Mouse (Mus musculus) brain, embryonic 14.5 days (tissue): ENCODE data around the gene Hoxd10.

Experiments
- CTCF ChIP-seq: fragments of 200-500 bp; IDR thresholded peaks from 2 replicates; pipeline ENCODE4 v1.5.1; 2012; ENCODE audit warnings: inconsistent platforms, mild to moderate bottlenecking, moderate library complexity, borderline replicate concordance; ENCODE audit not compliant: insufficient read depth, insufficient read length; ENCODE audit errors: extremely low read depth
- POLR2A ChIP-seq: fragments of 200-500 bp; IDR thresholded peaks from 2 replicates; pipeline ENCODE4 v1.6.1; 2012; ENCODE audit warnings: mild to moderate bottlenecking, inconsistent platforms, borderline replicate concordance; ENCODE audit not compliant: poor library complexity, insufficient read depth, insufficient read length, severe bottlenecking; ENCODE audit errors: extremely low read depth

- TF ChIP-seq POLR2A: no peak
- no peak for TF ChIP-seq CTCF
Measured at GRCm38 (mm10) chr2:74726973-74727639, 35.4 kb downstream of the Hoxd10 start.
